In genomic region chr12:56437975-56438374, GRCm38 (mm10) we compare ENCODE assay signal across 36 mouse cellular contexts.
"Had no signal": no experiment of that assay in that cellular context is flagged by ENCODE, and none has a peak within 500 bp of the region (broad histone marks: within the 10 kb centered on the region; RNA-seq: fewer than 3 reads in every experiment).

No protein-coding gene starts in this region.

- H3K9me3 ChIP-seq: heart, embryonic 10.5 days; heart, embryonic 12.5 days; heart, embryonic 15.5 days; hindbrain, embryonic 10.5 days; hindbrain, embryonic 12.5 days; hindbrain, embryonic 13.5 days; hindbrain, embryonic 15.5 days; intestine, embryonic 15.5 days; kidney, embryonic 15.5 days had no signal

- H3K4me3 ChIP-seq: heart, adult 2 months; heart, embryonic 10.5 days; heart, embryonic 12.5 days; heart, embryonic 13.5 days; heart, embryonic 15.5 days; hindbrain, embryonic 10.5 days; hindbrain, embryonic 12.5 days; hindbrain, embryonic 13.5 days; hindbrain, embryonic 15.5 days; intestine, embryonic 15.5 days; kidney, embryonic 15.5 days; layer of hippocampus, adult 2 months had no signal

- H3K9ac ChIP-seq: heart, embryonic 12.5 days; heart, embryonic 13.5 days; heart, embryonic 15.5 days; hindbrain, embryonic 12.5 days; hindbrain, embryonic 13.5 days; hindbrain, embryonic 14.5 days; hindbrain, embryonic 15.5 days; intestine, embryonic 15.5 days; kidney, embryonic 15.5 days had no signal

- DNase-seq: heart, adult 18-20 months; heart, adult 2 months; heart, postnatal 10 days; heart, postnatal 14 days; heart, postnatal 36 days; heart, postnatal 4 days; kidney, adult 11 months; kidney, adult 18-20 months; kidney, adult 2 months; kidney, adult 8-10 months; kidney, adult 9 months; kidney, postnatal 10 days; kidney, postnatal 14 days; kidney, postnatal 25 days; kidney, postnatal 36 days; kidney, postnatal 4 days; layer of hippocampus, adult 9-11 months had no signal

- H3K27me3 ChIP-seq: heart, embryonic 12.5 days; heart, embryonic 13.5 days; heart, embryonic 15.5 days; intestine, embryonic 15.5 days; kidney, embryonic 15.5 days had no signal

- ATAC-seq: hindbrain, embryonic 16.5 days; hindbrain, postnatal 0 days; inflammation-experienced regulatory T-cells, adult 6 months; intestine, embryonic 15.5 days; intestine, embryonic 16.5 days; intestine, postnatal 0 days had no signal

- H3K4me1 ChIP-seq: heart, embryonic 10.5 days; heart, embryonic 12.5 days; heart, embryonic 13.5 days; heart, embryonic 15.5 days; hindbrain, embryonic 15.5 days; intestine, embryonic 15.5 days; kidney, embryonic 15.5 days had no signal

- H3K36me3 ChIP-seq: heart, embryonic 10.5 days; heart, embryonic 12.5 days; heart, embryonic 13.5 days; heart, embryonic 15.5 days; hindbrain, embryonic 10.5 days; hindbrain, embryonic 12.5 days; hindbrain, embryonic 13.5 days; hindbrain, embryonic 15.5 days; intestine, embryonic 15.5 days; kidney, embryonic 15.5 days had no signal

- H3K27ac ChIP-seq: heart, adult 2 months; heart, embryonic 10.5 days; heart, embryonic 13.5 days; heart, embryonic 15.5 days; hindbrain, embryonic 10.5 days; hindbrain, embryonic 12.5 days; hindbrain, embryonic 13.5 days; hindbrain, embryonic 14.5 days; hindbrain, embryonic 15.5 days; hindbrain, postnatal 0 days; intestine, embryonic 15.5 days; kidney, embryonic 15.5 days; kidney, postnatal 0 days; layer of hippocampus, adult 2 months had no signal

- H3K4me2 ChIP-seq: heart, embryonic 11.5 days; heart, embryonic 12.5 days; heart, embryonic 13.5 days; heart, embryonic 15.5 days; hindbrain, embryonic 12.5 days; hindbrain, embryonic 13.5 days; hindbrain, embryonic 14.5 days; hindbrain, embryonic 15.5 days; intestine, embryonic 15.5 days; kidney, embryonic 15.5 days had no signal
